Mouse (Mus musculus) CH12.LX (cell line): ENCODE data around the gene Gck.
"Not testable (repeated sequence)": the region's sequence is repeated elsewhere in the genome, so short reads cannot be mapped to it uniquely, and the experiment has no call there.

ENCODE experiments used
- CTCF ChIP-seq, 2 experiments: IDR thresholded peaks in 1 of 2; conservative IDR thresholded peaks in 1 of 2; 2 replicates each; pipeline ENCODE4 v1.5.1; 2011 to 2012; ENCODE audit warnings: low read depth in 2 of 2, low read length in 2 of 2, improper control_type of control experiment in 1 of 2, inconsistent platforms in 1 of 2, mild to moderate bottlenecking in 1 of 2, moderate library complexity in 1 of 2
- MAFK ChIP-seq: IDR thresholded peaks from 2 replicates; pipeline ENCODE4 v1.6.1; 2011; ENCODE audit warnings: low read length, improper control_type of control experiment; ENCODE audit not compliant: insufficient replicate concordance
- NRF1 ChIP-seq: IDR thresholded peaks from 2 replicates; pipeline ENCODE4 v1.6.1; 2014; ENCODE audit warnings: low read depth, mild to moderate bottlenecking, inconsistent platforms, low read length, improper control_type of control experiment, moderate library complexity

- not testable (repeated sequence) for TF ChIP-seq NRF1; MAFK; CTCF (conservative IDR thresholded peaks at IDR 0.05 in 1 of 2, IDR thresholded peaks at IDR 0.05 in 1 of 2; ENCODE audit: low read depth in 2 of 2, low read length in 2 of 2)
These were observed 61.3 kb downstream of the Gck start for GRCm38 (mm10) chr11:5888563-5888962.
